Mouse (Mus musculus) adrenal gland, adult 8-10 months (tissue): ENCODE results near the gene Cdk2ap1. TPM values are rescaled to one million over a fixed set of nuclear protein-coding genes. Genes with fewer than 3 reads are reported as not detected.
"Not testable (repeated sequence)": the region's sequence is repeated elsewhere in the genome, so short reads cannot be mapped to it uniquely, and the experiment has no call there.

Experiments
- DNase-seq: peaks from one replicate; pipeline ENCODE4 v3.0.0; 2022
- total RNA-seq, 4 experiments: library from RNA; stranded (reverse); gene quantifications; 2 replicates each; pipeline ENCODE4 v1.2.4; 2022

Gene Cdk2ap1
- total RNA-seq, result 100 to 1,000 TPM; 125 to 175 (median 144) TPM

GRCm38 (mm10) chr5:124362982-124363381 lies at the start of gene Cdk2ap1:
Gene Cdk2ap1 (minus strand): TSS chr5:124363082.
- not testable (repeated sequence) for DNase-seq

- DNase-seq, result no peak
Measured at GRCm38 (mm10) chr5:124412163-124412562, 49.3 kb upstream of the Cdk2ap1 start.

GRCm38 (mm10) chr5:124410808-124411207 lies 47.9 kb upstream of the Cdk2ap1 start:
- no peak for DNase-seq

- no peak for DNase-seq
Measured at GRCm38 (mm10) chr5:124393726-124394125, 30.8 kb upstream of the Cdk2ap1 start.

- DNase-seq, result no peak
Measured at GRCm38 (mm10) chr5:124392412-124392811, 29.5 kb upstream of the Cdk2ap1 start.

- DNase-seq, result no peak
Measured at GRCm38 (mm10) chr5:124387932-124388331, 25.1 kb upstream of the Cdk2ap1 start.

- no peak for DNase-seq
Measured at GRCm38 (mm10) chr5:124380121-124380520, 17.2 kb upstream of the Cdk2ap1 start.

- DNase-seq, result no peak
Measured at GRCm38 (mm10) chr5:124377149-124377548, 14.3 kb upstream of the Cdk2ap1 start.

GRCm38 (mm10) chr5:124376401-124376800 lies 13.5 kb upstream of the Cdk2ap1 start:
- DNase-seq, result no peak

- no peak for DNase-seq
Measured at GRCm38 (mm10) chr5:124374298-124374697, 11.4 kb upstream of the Cdk2ap1 start.

- no peak for DNase-seq
Measured at GRCm38 (mm10) chr5:124366721-124367120, 3.8 kb upstream of the Cdk2ap1 start.

- no peak for DNase-seq
Measured at GRCm38 (mm10) chr5:124365754-124366153, 2.9 kb upstream of the Cdk2ap1 start.

GRCm38 (mm10) chr5:124364173-124364918 lies 1.5 kb upstream of the Cdk2ap1 start:
- DNase-seq, result no peak

- no peak for DNase-seq
Measured at GRCm38 (mm10) chr5:124359641-124360040, 3.2 kb downstream of the Cdk2ap1 start.

- no peak for DNase-seq
Measured at GRCm38 (mm10) chr5:124356695-124357094, 6.2 kb downstream of the Cdk2ap1 start.

GRCm38 (mm10) chr5:124355425-124355959 lies 7.4 kb downstream of the Cdk2ap1 start:
- no peak for DNase-seq

GRCm38 (mm10) chr5:124354574-124355424 lies 8.1 kb downstream of the Cdk2ap1 start:
- DNase-seq, result no peak

- no peak for DNase-seq
Measured at GRCm38 (mm10) chr5:124353726-124354547, 8.9 kb downstream of the Cdk2ap1 start.

- no peak for DNase-seq
Measured at GRCm38 (mm10) chr5:124353011-124353725, 9.7 kb downstream of the Cdk2ap1 start.

GRCm38 (mm10) chr5:124352141-124352920 lies 10.6 kb downstream of the Cdk2ap1 start:
- peak; percentile 73 for DNase-seq

- no peak for DNase-seq
Measured at GRCm38 (mm10) chr5:124351604-124352003, 11.3 kb downstream of the Cdk2ap1 start.
